In genomic region chr5:110605531-110606221, GRCm38 (mm10) we compare ENCODE assay signal across 19 mouse cellular contexts. TPM values are rescaled to one million over a fixed set of nuclear protein-coding genes. Genes with fewer than 3 reads are reported as not detected.
DNase-seq lines count a peak whose midpoint lies in the region; ATAC-seq lines count a peak whose summit lies in the region.
"Had no signal": no experiment of that assay in that cellular context is flagged by ENCODE, and none has a peak within 500 bp of the region (broad histone marks: within the 10 kb centered on the region; RNA-seq: fewer than 3 reads in every experiment).

No protein-coding gene starts in this region.

- DNase-seq in CD4-positive, CD25-positive, alpha-beta regulatory T cell, adult 2 months (ENCODE audit: low read depth, low spot score), result peak; percentile 36
- DNase-seq in thymus, postnatal 0 days (ENCODE audit: low spot score), result peak; percentile 2
- DNase-seq in thymus, postnatal 4 days, result no peak
- peak; percentile 41 for DNase-seq in brain, adult 2 months (ENCODE audit: low read depth, low spot score)
- no peak for DNase-seq in hindbrain, embryonic 11.5 days (ENCODE audit: low spot score)
- no peak for DNase-seq in heart, postnatal 25 days (ENCODE audit: low spot score)
- DNase-seq: cerebellum, adult 8-10 months; gastrocnemius, postnatal 36 days; heart, postnatal 10 days; kidney, adult 8-10 months; kidney, postnatal 4 days; liver, postnatal 0 days; lung, postnatal 14 days had no signal

- H3K4me3 ChIP-seq in hindbrain, embryonic 11.5 days (ENCODE audit: low read depth, low read length), result no peak overlapping the region
- H3K4me3 ChIP-seq: heart, embryonic 10.5 days; limb, embryonic 15.5 days; midbrain, embryonic 13.5 days had no signal

- no peak for ATAC-seq in CD4-positive, CD25-positive, alpha-beta regulatory T cell, adult 4 months
- 0 out of 2 replicates have a peak, but pooled peaks have one; percentile 21 for ATAC-seq in megakaryocyte progenitor cell, adult 5-6 weeks (replicated peaks; ENCODE audit: poor library complexity)
- no peak for ATAC-seq in hindbrain, embryonic 11.5 days (ENCODE audit: low FRiP score)
- ATAC-seq: hindbrain, embryonic 16.5 days; liver, postnatal 0 days; midbrain, embryonic 13.5 days had no signal

- H3K9ac ChIP-seq in hindbrain, embryonic 11.5 days (ENCODE audit: low read depth, low read length), result no peak overlapping the region
- H3K9ac ChIP-seq: limb, embryonic 15.5 days; liver, postnatal 0 days; midbrain, embryonic 13.5 days had no signal

- H3K4me1 ChIP-seq in hindbrain, embryonic 11.5 days (replicated peaks; ENCODE audit: control insufficient read depth, insufficient read depth, low read length), result no peaks in the 10 kb centered on the region

- intact Hi-C loops in heart, postnatal 25 days (cut with DNase I), result no loop called here

- H3K4me2 ChIP-seq in hindbrain, embryonic 11.5 days (replicated peaks; ENCODE audit: low read depth, low read length), result no peak overlapping the region
- H3K4me2 ChIP-seq: limb, embryonic 15.5 days; midbrain, embryonic 13.5 days had no signal

- no peak overlapping the region for H3K27ac ChIP-seq in hindbrain, embryonic 11.5 days (ENCODE audit: low read depth, low read length)
- H3K27ac ChIP-seq: heart, embryonic 10.5 days; limb, embryonic 15.5 days; midbrain, embryonic 13.5 days had no signal

- no peaks in the 10 kb centered on the region for H3K9me3 ChIP-seq in hindbrain, embryonic 11.5 days (ENCODE audit: control insufficient read depth, low read length)
- H3K9me3 ChIP-seq: heart, embryonic 10.5 days; limb, embryonic 15.5 days; midbrain, embryonic 13.5 days had no signal

- no peaks in the 10 kb centered on the region for H3K36me3 ChIP-seq in hindbrain, embryonic 11.5 days (ENCODE audit: control insufficient read depth, insufficient read depth, low read length)
- H3K36me3 ChIP-seq: heart, embryonic 10.5 days; limb, embryonic 15.5 days; midbrain, embryonic 13.5 days had no signal

- 64% methylated on average over 5 of the region's 5 CpGs for WGBS in hindbrain, embryonic 11.5 days

- no peaks in the 10 kb centered on the region for H3K27me3 ChIP-seq in hindbrain, embryonic 11.5 days (ENCODE audit: control insufficient read depth, insufficient read depth, low read length)
- H3K27me3 ChIP-seq: limb, embryonic 15.5 days; midbrain, embryonic 13.5 days had no signal

RNA-seq across cellular contexts. Expression of gene Noc4l, which starts 47.5 kb away (rescaled TPM):
- polyA plus RNA-seq in CD4-positive, CD25-positive, alpha-beta regulatory T cell, adult 4 months (2017; shearing (Covaris generic)), result 10 to 100 TPM; 32.5 to 62.9 TPM
- 54.5 and 55.8 TPM in 2 replicates for polyA plus RNA-seq in thymus, postnatal 0 days (2015; fragmentation: Nextera tagmentation; extraction: Ambion mirVana)
- 33.4 and 34.3 TPM in 2 replicates for total RNA-seq in megakaryocyte progenitor cell, adult 5-6 weeks (2015)
- 39.2 and 39.3 TPM in 2 replicates for total RNA-seq in megakaryocyte progenitor cell, adult 5-6 weeks (2017)
- polyA plus RNA-seq in hindbrain, embryonic 11.5 days (2014; fragmentation: Nextera tagmentation; extraction: Ambion mirVana), result 48.2 and 51.0 TPM in 2 replicates
- total RNA-seq in heart, postnatal 25 days (2021), result 10 to 100 TPM; 11.8 to 12.3 TPM

RNA-seq across cellular contexts. Expression of gene Ddx51, which starts 47.6 kb away (rescaled TPM):
- 1 to 10 TPM; 4.3 to 6.3 TPM for polyA plus RNA-seq in CD4-positive, CD25-positive, alpha-beta regulatory T cell, adult 4 months (2017; shearing (Covaris generic))
- 22.9 and 23.0 TPM in 2 replicates for polyA plus RNA-seq in thymus, postnatal 0 days (2015; fragmentation: Nextera tagmentation; extraction: Ambion mirVana)
- total RNA-seq in megakaryocyte progenitor cell, adult 5-6 weeks (2015), result 15.9 and 19.0 TPM in 2 replicates
- total RNA-seq in megakaryocyte progenitor cell, adult 5-6 weeks (2017), result 8.3 and 9.5 TPM in 2 replicates
- 26.0 and 30.3 TPM in 2 replicates for polyA plus RNA-seq in hindbrain, embryonic 11.5 days (2014; fragmentation: Nextera tagmentation; extraction: Ambion mirVana)
- total RNA-seq in heart, postnatal 25 days (2021), result 1 to 10 TPM; 8.6 to 9.7 TPM

Comparison
In these comparisons a context has a peak if more than half of its experiments do, and no peak if none do; other contexts are left out.
1. DNase-seq: peak in CD4-positive, CD25-positive, alpha-beta regulatory T cell, adult 2 months (single experiment), thymus, postnatal 0 days (single experiment) and brain, adult 2 months (single experiment); none in thymus, postnatal 4 days (single experiment), hindbrain, embryonic 11.5 days (single experiment) and heart, postnatal 25 days (single experiment).